In genomic region chr6:85472542-85472941, GRCm38 (mm10) we compare ENCODE assay signal across 25 mouse cellular contexts. TPM values are rescaled to one million over a fixed set of nuclear protein-coding genes. Genes with fewer than 3 reads are reported as not detected.
A peak's percentile ranks its signal among the peaks of the same experiment; 100 is the strongest.
DNase-seq lines count a peak whose midpoint lies in the region; ATAC-seq and TF ChIP-seq lines count a peak whose summit lies in the region.
"Had no signal": no experiment of that assay in that cellular context is flagged by ENCODE, and none has a peak within 500 bp of the region (broad histone marks: within the 10 kb centered on the region; RNA-seq: fewer than 3 reads in every experiment).

No protein-coding gene starts in this region.

- H3K79me2 ChIP-seq in myocyte (ENCODE audit: control insufficient read depth, insufficient read depth), result no peaks in the 10 kb centered on the region

- H3K36me3 ChIP-seq in hindbrain, postnatal 0 days (ENCODE audit: insufficient read depth, low read length), result peaks cover 31% of the 10 kb centered on the region
- peaks cover 4% of the 10 kb centered on the region for H3K36me3 ChIP-seq in hindbrain, embryonic 11.5 days (ENCODE audit: control insufficient read depth, insufficient read depth, low read length)
- H3K36me3 ChIP-seq in midbrain, postnatal 0 days (ENCODE audit: insufficient read depth, low read length), result peaks cover 48% of the 10 kb centered on the region
- peaks cover 34% of the 10 kb centered on the region for H3K36me3 ChIP-seq in midbrain, embryonic 16.5 days (ENCODE audit: control insufficient read depth, insufficient read depth, low read length)
- peaks cover 23% of the 10 kb centered on the region for H3K36me3 ChIP-seq in neural tube, embryonic 12.5 days
- peaks cover 15% of the 10 kb centered on the region for H3K36me3 ChIP-seq in myocyte (ENCODE audit: control insufficient read depth, insufficient read depth)

- TF ChIP-seq CTCF in hindbrain, postnatal 0 days (IDR thresholded peaks at IDR 0.05; ENCODE audit: low read depth), result peak; percentile 11; the same call in 1 of the 2 replicates
- TF ChIP-seq CTCF in midbrain, postnatal 0 days (IDR thresholded peaks at IDR 0.05), result peak; percentile 2; the same call in 1 of the 2 replicates

- no peaks in the 10 kb centered on the region for H3K9me3 ChIP-seq in hindbrain, postnatal 0 days (ENCODE audit: low read length)
- no peaks in the 10 kb centered on the region for H3K9me3 ChIP-seq in hindbrain, embryonic 11.5 days (ENCODE audit: control insufficient read depth, low read length)
- no peaks in the 10 kb centered on the region for H3K9me3 ChIP-seq in midbrain, postnatal 0 days (ENCODE audit: low read length)
- no peaks in the 10 kb centered on the region for H3K9me3 ChIP-seq in midbrain, embryonic 16.5 days (replicated peaks; ENCODE audit: control insufficient read depth, low read length, poor library complexity, severe bottlenecking)
- H3K9me3 ChIP-seq in neural tube, embryonic 12.5 days, result no peaks in the 10 kb centered on the region
- H3K9me3 ChIP-seq: G1E had no signal

- H3K27ac ChIP-seq in hindbrain, postnatal 0 days, result no peak overlapping the region
- H3K27ac ChIP-seq in hindbrain, embryonic 11.5 days (ENCODE audit: low read depth, low read length), result no peak overlapping the region
- no peak overlapping the region for H3K27ac ChIP-seq in midbrain, postnatal 0 days (ENCODE audit: low read depth, low read length)
- no peak overlapping the region for H3K27ac ChIP-seq in midbrain, embryonic 16.5 days (ENCODE audit: low read length)
- H3K27ac ChIP-seq in neural tube, embryonic 12.5 days, result no peak overlapping the region

- H3K4me1 ChIP-seq in hindbrain, postnatal 0 days (ENCODE audit: insufficient read depth, low read length), result no peaks in the 10 kb centered on the region
- no peaks in the 10 kb centered on the region for H3K4me1 ChIP-seq in hindbrain, embryonic 11.5 days (replicated peaks; ENCODE audit: control insufficient read depth, insufficient read depth, low read length)
- no peaks in the 10 kb centered on the region for H3K4me1 ChIP-seq in midbrain, postnatal 0 days (ENCODE audit: insufficient read depth, low read length)
- no peaks in the 10 kb centered on the region for H3K4me1 ChIP-seq in midbrain, embryonic 16.5 days (ENCODE audit: control insufficient read depth, insufficient read depth, low read length)
- H3K4me1 ChIP-seq in neural tube, embryonic 12.5 days, result no peaks in the 10 kb centered on the region

- no peak overlapping the region for H3K4me2 ChIP-seq in hindbrain, postnatal 0 days (ENCODE audit: low read depth, low read length)
- no peak overlapping the region for H3K4me2 ChIP-seq in hindbrain, embryonic 11.5 days (replicated peaks; ENCODE audit: low read depth, low read length)
- H3K4me2 ChIP-seq in midbrain, postnatal 0 days (ENCODE audit: low read depth, low read length, poor library complexity, severe bottlenecking), result no peak overlapping the region
- no peak overlapping the region for H3K4me2 ChIP-seq in midbrain, embryonic 16.5 days (ENCODE audit: low read length)
- H3K4me2 ChIP-seq in neural tube, embryonic 12.5 days (replicated peaks), result no peak overlapping the region
- no peak overlapping the region for H3K4me2 ChIP-seq in myocyte (ENCODE audit: low read depth)

- no peak for DNase-seq in hindbrain, postnatal 0 days (ENCODE audit: low spot score)
- DNase-seq in hindbrain, embryonic 11.5 days (ENCODE audit: low spot score), result no peak
- DNase-seq in midbrain, postnatal 0 days (ENCODE audit: low spot score), result no peak
- no peak for DNase-seq in neural tube, embryonic 10.5 days (ENCODE audit: extremely low spot score, low spot score)
- no peak for DNase-seq in retina, postnatal 1 day
- DNase-seq: adrenal gland, adult 2 months; adrenal gland, adult 8-10 months; adrenal gland, postnatal 10 days; adrenal gland, postnatal 14 days; adrenal gland, postnatal 25 days; adrenal gland, postnatal 36 days; B cell, adult 2 months; cerebellum, adult 11 months; cerebellum, adult 11-12 months had no signal

- TF ChIP-seq POLR2A in myocyte (IDR thresholded peaks at IDR 0.05; ENCODE audit: insufficient read length, low read depth), result no peak

- H3ac ChIP-seq in myocyte (ENCODE audit: control insufficient read depth, insufficient read length), result no peak overlapping the region

- ATAC-seq in hindbrain, postnatal 0 days, result no peak
- ATAC-seq in hindbrain, embryonic 11.5 days (ENCODE audit: low FRiP score), result no peak
- ATAC-seq in midbrain, postnatal 0 days (ENCODE audit: low FRiP score), result no peak
- ATAC-seq in midbrain, embryonic 16.5 days, result no peak
- ATAC-seq in neural tube, embryonic 12.5 days (ENCODE audit: low FRiP score, low read depth), result no peak
- ATAC-seq: activated CD4-positive, CD25-positive, alpha-beta regulatory T cell, adult 4 months; CD4-positive, CD25-positive, alpha-beta regulatory T cell, adult 4 months; Patski had no signal

- H3K4me3 ChIP-seq in hindbrain, postnatal 0 days (ENCODE audit: low read length), result no peak overlapping the region
- H3K4me3 ChIP-seq in hindbrain, embryonic 11.5 days (ENCODE audit: low read depth, low read length), result no peak overlapping the region
- no peak overlapping the region for H3K4me3 ChIP-seq in midbrain, postnatal 0 days (ENCODE audit: low read depth, low read length)
- H3K4me3 ChIP-seq in midbrain, embryonic 16.5 days (ENCODE audit: low read depth, low read length), result no peak overlapping the region
- H3K4me3 ChIP-seq in neural tube, embryonic 12.5 days, result no peak overlapping the region
- no peak overlapping the region for H3K4me3 ChIP-seq in myocyte

- WGBS in hindbrain, postnatal 0 days, result 50% methylated on average over 5 of the region's 5 CpGs
- WGBS in hindbrain, embryonic 11.5 days, result 50% methylated on average over 5 of the region's 5 CpGs
- 61% methylated on average over 5 of the region's 5 CpGs for WGBS in midbrain, postnatal 0 days
- 55% methylated on average over 5 of the region's 5 CpGs for WGBS in midbrain, embryonic 16.5 days
- WGBS in neural tube, embryonic 12.5 days, result 51% methylated on average over 5 of the region's 5 CpGs

- H3K27me3 ChIP-seq in hindbrain, postnatal 0 days (ENCODE audit: insufficient read depth, low read length), result no peaks in the 10 kb centered on the region
- no peaks in the 10 kb centered on the region for H3K27me3 ChIP-seq in hindbrain, embryonic 11.5 days (ENCODE audit: control insufficient read depth, insufficient read depth, low read length)
- no peaks in the 10 kb centered on the region for H3K27me3 ChIP-seq in midbrain, postnatal 0 days (ENCODE audit: insufficient read depth, low read length)
- H3K27me3 ChIP-seq in midbrain, embryonic 16.5 days (ENCODE audit: control insufficient read depth, insufficient read depth, low read depth, low read length), result no peaks in the 10 kb centered on the region
- no peaks in the 10 kb centered on the region for H3K27me3 ChIP-seq in neural tube, embryonic 12.5 days (replicated peaks)
- H3K27me3 ChIP-seq in myocyte (ENCODE audit: control insufficient read depth, insufficient read depth, insufficient read length), result peaks cover 1% of the 10 kb centered on the region
- H3K27me3 ChIP-seq: Patski had no signal

- no peak overlapping the region for H3K9ac ChIP-seq in hindbrain, postnatal 0 days (replicated peaks; ENCODE audit: low read length)
- no peak overlapping the region for H3K9ac ChIP-seq in hindbrain, embryonic 11.5 days (ENCODE audit: low read depth, low read length)
- H3K9ac ChIP-seq in midbrain, postnatal 0 days (replicated peaks; ENCODE audit: low read length, poor library complexity, severe bottlenecking), result no peak overlapping the region
- no peak overlapping the region for H3K9ac ChIP-seq in midbrain, embryonic 16.5 days (ENCODE audit: low read depth, low read length)
- H3K9ac ChIP-seq in neural tube, embryonic 12.5 days, result 0 out of 2 replicates have a peak overlapping the region, but pooled peaks have one; percentile 2

RNA-seq across cellular contexts. Expression of gene Pradc1, which starts 20.8 kb away (rescaled TPM):
- 21.1 and 24.7 TPM in 2 replicates for total RNA-seq in hindbrain, postnatal 0 days (2014; rRNA removed)
- polyA plus RNA-seq in hindbrain, postnatal 0 days (2015; fragmentation: Nextera tagmentation; extraction: Ambion mirVana), result 31.5 and 35.2 TPM in 2 replicates
- polyA plus RNA-seq in hindbrain, embryonic 11.5 days (2014; fragmentation: Nextera tagmentation; extraction: Ambion mirVana), result 25.5 and 28.1 TPM in 2 replicates
- 8.6 and 9.7 TPM in 2 replicates for total RNA-seq in midbrain, postnatal 0 days (2014; rRNA removed)
- polyA plus RNA-seq in midbrain, postnatal 0 days (2015; fragmentation: Nextera tagmentation; extraction: Ambion mirVana), result 25.3 and 28.2 TPM in 2 replicates
- polyA plus RNA-seq in midbrain, embryonic 16.5 days (2015; fragmentation: Nextera tagmentation; extraction: Ambion mirVana), result 19.8 and 24.7 TPM in 2 replicates
- polyA plus RNA-seq in neural tube, embryonic 12.5 days (2016; fragmentation: Nextera tagmentation; extraction: Ambion mirVana), result 29.0 and 31.9 TPM in 2 replicates
- polyA plus RNA-seq in myocyte (2012; fragmentation: generic; extraction: Trizol), result 17.6 TPM

RNA-seq across cellular contexts. Expression of gene Cct7, which starts 21.2 kb away (rescaled TPM):
- 169 and 174 TPM in 2 replicates for total RNA-seq in hindbrain, postnatal 0 days (2014; rRNA removed)
- 463 and 487 TPM in 2 replicates for polyA plus RNA-seq in hindbrain, postnatal 0 days (2015; fragmentation: Nextera tagmentation; extraction: Ambion mirVana)
- polyA plus RNA-seq in hindbrain, embryonic 11.5 days (2014; fragmentation: Nextera tagmentation; extraction: Ambion mirVana), result 644 and 685 TPM in 2 replicates
- 176 and 203 TPM in 2 replicates for total RNA-seq in midbrain, postnatal 0 days (2014; rRNA removed)
- 502 and 505 TPM in 2 replicates for polyA plus RNA-seq in midbrain, postnatal 0 days (2015; fragmentation: Nextera tagmentation; extraction: Ambion mirVana)
- polyA plus RNA-seq in midbrain, embryonic 16.5 days (2015; fragmentation: Nextera tagmentation; extraction: Ambion mirVana), result 573 and 593 TPM in 2 replicates
- polyA plus RNA-seq in neural tube, embryonic 12.5 days (2016; fragmentation: Nextera tagmentation; extraction: Ambion mirVana), result 585 and 590 TPM in 2 replicates
- polyA plus RNA-seq in myocyte (2012; fragmentation: generic; extraction: Trizol), result 334 TPM

RNA-seq across cellular contexts. Expression of gene Fbxo41, which starts 30.3 kb away (rescaled TPM):
- 60.1 and 62.4 TPM in 2 replicates for total RNA-seq in hindbrain, postnatal 0 days (2014; rRNA removed)
- polyA plus RNA-seq in hindbrain, postnatal 0 days (2015; fragmentation: Nextera tagmentation; extraction: Ambion mirVana), result 10.5 TPM in 2 replicates
- polyA plus RNA-seq in hindbrain, embryonic 11.5 days (2014; fragmentation: Nextera tagmentation; extraction: Ambion mirVana), result 0.89 and 0.93 TPM in 2 replicates
- 58.1 and 67.3 TPM in 2 replicates for total RNA-seq in midbrain, postnatal 0 days (2014; rRNA removed)
- 12.1 and 13.3 TPM in 2 replicates for polyA plus RNA-seq in midbrain, postnatal 0 days (2015; fragmentation: Nextera tagmentation; extraction: Ambion mirVana)
- polyA plus RNA-seq in midbrain, embryonic 16.5 days (2015; fragmentation: Nextera tagmentation; extraction: Ambion mirVana), result 11.4 and 11.7 TPM in 2 replicates
- polyA plus RNA-seq in neural tube, embryonic 12.5 days (2016; fragmentation: Nextera tagmentation; extraction: Ambion mirVana), result 2.6 and 2.7 TPM in 2 replicates
- not detected for polyA plus RNA-seq in myocyte (2012; fragmentation: generic; extraction: Trizol)
- polyA plus RNA-seq: G1E had no signal

RNA-seq across cellular contexts. Expression of gene Smyd5, which starts 40.8 kb away (rescaled TPM):
- 68.0 and 69.1 TPM in 2 replicates for total RNA-seq in hindbrain, postnatal 0 days (2014; rRNA removed)
- 57.2 and 59.7 TPM in 2 replicates for polyA plus RNA-seq in hindbrain, postnatal 0 days (2015; fragmentation: Nextera tagmentation; extraction: Ambion mirVana)
- 52.4 and 53.1 TPM in 2 replicates for polyA plus RNA-seq in hindbrain, embryonic 11.5 days (2014; fragmentation: Nextera tagmentation; extraction: Ambion mirVana)
- 66.6 and 71.4 TPM in 2 replicates for total RNA-seq in midbrain, postnatal 0 days (2014; rRNA removed)
- polyA plus RNA-seq in midbrain, postnatal 0 days (2015; fragmentation: Nextera tagmentation; extraction: Ambion mirVana), result 65.6 and 66.5 TPM in 2 replicates
- polyA plus RNA-seq in midbrain, embryonic 16.5 days (2015; fragmentation: Nextera tagmentation; extraction: Ambion mirVana), result 73.3 and 78.2 TPM in 2 replicates
- polyA plus RNA-seq in neural tube, embryonic 12.5 days (2016; fragmentation: Nextera tagmentation; extraction: Ambion mirVana), result 51.4 and 54.2 TPM in 2 replicates
- polyA plus RNA-seq in myocyte (2012; fragmentation: generic; extraction: Trizol), result 34.6 TPM

RNA-seq across cellular contexts. Expression of gene Egr4, which starts 40.8 kb away (rescaled TPM):
- 0.37 TPM in 1 of 2 replicates, not detected in the other for total RNA-seq in hindbrain, postnatal 0 days (2014; rRNA removed)
- polyA plus RNA-seq in hindbrain, postnatal 0 days (2015; fragmentation: Nextera tagmentation; extraction: Ambion mirVana), result 0.10 and 0.30 TPM in 2 replicates
- polyA plus RNA-seq in hindbrain, embryonic 11.5 days (2014; fragmentation: Nextera tagmentation; extraction: Ambion mirVana), result not detected in 2 replicates
- 0.77 and 0.90 TPM in 2 replicates for total RNA-seq in midbrain, postnatal 0 days (2014; rRNA removed)
- polyA plus RNA-seq in midbrain, postnatal 0 days (2015; fragmentation: Nextera tagmentation; extraction: Ambion mirVana), result 0.12 and 0.19 TPM in 2 replicates
- polyA plus RNA-seq in midbrain, embryonic 16.5 days (2015; fragmentation: Nextera tagmentation; extraction: Ambion mirVana), result not detected in 2 replicates
- not detected in 2 replicates for polyA plus RNA-seq in neural tube, embryonic 12.5 days (2016; fragmentation: Nextera tagmentation; extraction: Ambion mirVana)
- polyA plus RNA-seq in myocyte (2012; fragmentation: generic; extraction: Trizol), result not detected
- total RNA-seq: adrenal gland, adult 18-20 months; adrenal gland, adult 2 months; adrenal gland, adult 8-10 months; adrenal gland, postnatal 25 days; adrenal gland, postnatal 36 days; CH12.LX; G1E; MEL had no signal
- polyA plus RNA-seq: activated CD4-positive, CD25-positive, alpha-beta regulatory T cell, adult 4 months; adrenal gland, adult 2 months; C2C12; CD4-positive, CD25-positive, alpha-beta regulatory T cell, adult 4 months; G1E; Patski had no signal
